Mouse (Mus musculus): ENCODE measurements at regions not wholly inside any gene's neighbourhood (a gene's known extent, or its start where the extent isn't known, plus 50 kb on each side); places are given as distances from the start of the nearest gene placed in this dataset.

- DNase-seq (ENCODE audit: low spot score) = no peak
- no peak for ATAC-seq (ENCODE audit: low FRiP score)
- WGBS = 78% methylated on average over 3 of the region's 3 CpGs
These were observed 89.4 kb downstream of the Gm10192 start for GRCm38 (mm10) chr4:97093576-97093975.

GRCm38 (mm10) chr4:97050735-97051134 is 132.2 kb downstream of the Gm10192 start:
- Histone ChIP-seq H3K4me1 (replicated peaks; ENCODE audit: control insufficient read depth, insufficient read depth, low read length) (no peaks in the 10 kb centered on the region), H3K27ac (ENCODE audit: low read depth, low read length) (no peak overlapping the region), H3K27me3 (ENCODE audit: control insufficient read depth, insufficient read depth, low read length) (no peaks in the 10 kb centered on the region), H3K4me2 (replicated peaks; ENCODE audit: low read depth, low read length) (no peak overlapping the region), H3K4me3 (ENCODE audit: low read depth, low read length) (no peak overlapping the region), H3K9me3 (ENCODE audit: control insufficient read depth, low read length) (no peaks in the 10 kb centered on the region), H3K36me3 (ENCODE audit: control insufficient read depth, insufficient read depth, low read length) (no peaks in the 10 kb centered on the region), H3K9ac (ENCODE audit: low read depth, low read length) (no peak overlapping the region)
- DNase-seq (ENCODE audit: low spot score) (no peak), ATAC-seq (ENCODE audit: low FRiP score) (no peak)
- 88% methylated on average over 6 of the region's 6 CpGs for WGBS

More at GRCm38 (mm10) chr4:97093576-97093975, 89.4 kb downstream of the Gm10192 start:
- no peak overlapping the region for H3K9ac ChIP-seq (ENCODE audit: low read depth, low read length)
- H3K9me3 ChIP-seq (ENCODE audit: control insufficient read depth, low read length) = no peaks in the 10 kb centered on the region
- H3K27ac ChIP-seq (ENCODE audit: low read depth, low read length) = no peak overlapping the region
- H3K4me2 ChIP-seq (replicated peaks; ENCODE audit: low read depth, low read length) = no peak overlapping the region
- no peaks in the 10 kb centered on the region for H3K27me3 ChIP-seq (ENCODE audit: control insufficient read depth, insufficient read depth, low read length)
- H3K36me3 ChIP-seq (ENCODE audit: control insufficient read depth, insufficient read depth, low read length) = no peaks in the 10 kb centered on the region
- H3K4me1 ChIP-seq (replicated peaks; ENCODE audit: control insufficient read depth, insufficient read depth, low read length) = no peaks in the 10 kb centered on the region
- H3K4me3 ChIP-seq (ENCODE audit: low read depth, low read length) = no peak overlapping the region

- Histone ChIP-seq H3K27me3 (ENCODE audit: control insufficient read depth, insufficient read depth, low read length) (no peaks in the 10 kb centered on the region), H3K9me3 (ENCODE audit: control insufficient read depth, low read length) (no peaks in the 10 kb centered on the region), H3K4me1 (replicated peaks; ENCODE audit: control insufficient read depth, insufficient read depth, low read length) (no peaks in the 10 kb centered on the region), H3K27ac (ENCODE audit: low read depth, low read length) (no peak overlapping the region), H3K4me3 (ENCODE audit: low read depth, low read length) (no peak overlapping the region), H3K4me2 (replicated peaks; ENCODE audit: low read depth, low read length) (no peak overlapping the region), H3K36me3 (ENCODE audit: control insufficient read depth, insufficient read depth, low read length) (no peaks in the 10 kb centered on the region), H3K9ac (ENCODE audit: low read depth, low read length) (no peak overlapping the region)
- WGBS = 73% methylated on average over 4 of the region's 4 CpGs
- ATAC-seq (ENCODE audit: low FRiP score) (no peak), DNase-seq (ENCODE audit: low spot score) (peak; percentile 4)
These were observed 133.8 kb downstream of the Gm10192 start for GRCm38 (mm10) chr4:97049045-97049674.

DNA sequence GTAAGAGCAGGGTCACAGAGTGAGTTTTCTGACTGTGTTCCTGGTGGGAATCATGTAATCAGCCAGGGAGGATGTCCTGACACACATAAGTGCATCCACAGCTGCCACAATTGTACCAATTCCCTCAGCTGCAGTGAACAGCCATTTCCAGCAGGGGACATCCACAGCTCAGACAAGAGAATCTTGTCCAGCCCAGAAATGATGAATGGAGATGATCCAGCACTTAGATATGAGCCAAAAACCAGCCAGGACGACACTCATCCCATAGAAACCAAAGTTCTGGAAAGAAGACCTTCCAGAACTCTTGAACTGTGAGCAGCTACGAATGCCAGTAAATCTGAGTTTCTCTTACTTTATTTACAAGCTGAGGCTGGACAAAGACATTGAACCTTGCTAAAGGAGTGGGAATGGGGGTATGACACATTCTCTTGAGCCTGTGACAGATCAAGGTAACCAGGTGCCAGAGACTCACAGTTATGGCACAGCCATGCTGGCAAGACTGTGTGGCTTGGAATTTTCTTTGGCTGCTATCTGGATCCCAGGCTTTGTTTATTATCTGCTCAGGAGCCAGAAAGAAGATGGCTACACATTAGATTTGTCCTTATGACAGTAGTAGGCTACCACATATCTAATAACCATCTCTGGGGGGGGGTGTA is 145.1 kb downstream of the Gm10192 start:
- Histone ChIP-seq H3K27me3 (ENCODE audit: control insufficient read depth, insufficient read depth, low read length) (no peaks in the 10 kb centered on the region), H3K9ac (ENCODE audit: low read depth, low read length) (no peak overlapping the region), H3K36me3 (ENCODE audit: control insufficient read depth, insufficient read depth, low read length) (no peaks in the 10 kb centered on the region), H3K9me3 (ENCODE audit: control insufficient read depth, low read length) (no peaks in the 10 kb centered on the region), H3K27ac (ENCODE audit: low read depth, low read length) (no peak overlapping the region), H3K4me1 (replicated peaks; ENCODE audit: control insufficient read depth, insufficient read depth, low read length) (no peaks in the 10 kb centered on the region), H3K4me2 (replicated peaks; ENCODE audit: low read depth, low read length) (no peak overlapping the region), H3K4me3 (ENCODE audit: low read depth, low read length) (no peak overlapping the region)
- ATAC-seq (ENCODE audit: low FRiP score) (peak; percentile 61), DNase-seq (ENCODE audit: low spot score) (peak; percentile 65)
- WGBS = 54% methylated on average over 2 of the region's 2 CpGs

- no peak overlapping the region for H3K4me3 ChIP-seq (ENCODE audit: low read depth, low read length)
- H3K9me3 ChIP-seq (ENCODE audit: control insufficient read depth, low read length) = no peaks in the 10 kb centered on the region
- no peak overlapping the region for H3K27ac ChIP-seq (ENCODE audit: low read depth, low read length)
- no peak overlapping the region for H3K9ac ChIP-seq (ENCODE audit: low read depth, low read length)
- H3K4me1 ChIP-seq (replicated peaks; ENCODE audit: control insufficient read depth, insufficient read depth, low read length) = no peaks in the 10 kb centered on the region
- ATAC-seq (ENCODE audit: low FRiP score) (no peak), DNase-seq (ENCODE audit: low spot score) (no peak)
- H3K36me3 ChIP-seq (ENCODE audit: control insufficient read depth, insufficient read depth, low read length) = no peaks in the 10 kb centered on the region
- no peaks in the 10 kb centered on the region for H3K27me3 ChIP-seq (ENCODE audit: control insufficient read depth, insufficient read depth, low read length)
- no peak overlapping the region for H3K4me2 ChIP-seq (replicated peaks; ENCODE audit: low read depth, low read length)
These were observed 154.0 kb downstream of the Gm10192 start for GRCm38 (mm10) chr4:97028938-97029337.

- ATAC-seq (ENCODE audit: low FRiP score) (no peak), DNase-seq (ENCODE audit: low spot score) (no peak)
- no peak overlapping the region for H3K4me2 ChIP-seq (replicated peaks; ENCODE audit: low read depth, low read length)
- no peak overlapping the region for H3K4me3 ChIP-seq (ENCODE audit: low read depth, low read length)
- no peaks in the 10 kb centered on the region for H3K36me3 ChIP-seq (ENCODE audit: control insufficient read depth, insufficient read depth, low read length)
- no peak overlapping the region for H3K27ac ChIP-seq (ENCODE audit: low read depth, low read length)
- H3K27me3 ChIP-seq (ENCODE audit: control insufficient read depth, insufficient read depth, low read length) = no peaks in the 10 kb centered on the region
- H3K9ac ChIP-seq (ENCODE audit: low read depth, low read length) = no peak overlapping the region
- H3K9me3 ChIP-seq (ENCODE audit: control insufficient read depth, low read length) = no peaks in the 10 kb centered on the region
- H3K4me1 ChIP-seq (replicated peaks; ENCODE audit: control insufficient read depth, insufficient read depth, low read length) = no peaks in the 10 kb centered on the region
- 76% methylated on average over 4 of the region's 4 CpGs for WGBS
These were observed 157.4 kb downstream of the Gm10192 start for GRCm38 (mm10) chr4:97025446-97026040.

GRCm38 (mm10) chr4:97001321-97001720 is 181.6 kb downstream of the Gm10192 start:
- H3K4me2 ChIP-seq (replicated peaks; ENCODE audit: low read depth, low read length) = no peak overlapping the region
- H3K27me3 ChIP-seq (ENCODE audit: control insufficient read depth, insufficient read depth, low read length) = no peaks in the 10 kb centered on the region
- DNase-seq (ENCODE audit: low spot score) (no peak), ATAC-seq (ENCODE audit: low FRiP score) (no peak)
- no peaks in the 10 kb centered on the region for H3K9me3 ChIP-seq (ENCODE audit: control insufficient read depth, low read length)
- H3K4me1 ChIP-seq (replicated peaks; ENCODE audit: control insufficient read depth, insufficient read depth, low read length) = no peaks in the 10 kb centered on the region
- H3K4me3 ChIP-seq (ENCODE audit: low read depth, low read length) = no peak overlapping the region
- no peak overlapping the region for H3K27ac ChIP-seq (ENCODE audit: low read depth, low read length)
- H3K36me3 ChIP-seq (ENCODE audit: control insufficient read depth, insufficient read depth, low read length) = no peaks in the 10 kb centered on the region
- no peak overlapping the region for H3K9ac ChIP-seq (ENCODE audit: low read depth, low read length)

DNA sequence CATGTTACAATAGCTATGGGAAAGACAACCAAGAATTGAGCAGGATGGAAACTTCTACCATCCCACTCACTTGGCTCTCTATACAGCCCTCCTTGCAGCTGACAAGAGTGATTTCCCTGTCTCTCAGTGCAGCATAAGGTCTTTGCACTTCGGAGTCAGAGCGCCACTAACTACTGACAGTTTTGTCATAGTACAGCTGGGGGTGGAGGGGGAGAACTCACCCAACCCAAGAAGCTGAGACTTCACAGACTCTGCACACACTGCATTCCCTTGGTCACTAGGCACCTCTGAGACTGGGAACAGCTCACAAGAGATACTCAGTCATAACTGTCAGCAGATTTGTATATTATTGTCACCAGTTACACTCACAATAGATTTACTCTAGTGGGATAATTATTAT is 195.3 kb upstream of the Gm12695 start:
- Histone ChIP-seq H3K4me1 (replicated peaks; ENCODE audit: control insufficient read depth, insufficient read depth, low read length) (no peaks in the 10 kb centered on the region), H3K27me3 (ENCODE audit: control insufficient read depth, insufficient read depth, low read length) (no peaks in the 10 kb centered on the region), H3K4me3 (ENCODE audit: low read depth, low read length) (no peak overlapping the region), H3K27ac (ENCODE audit: low read depth, low read length) (no peak overlapping the region), H3K36me3 (ENCODE audit: control insufficient read depth, insufficient read depth, low read length) (no peaks in the 10 kb centered on the region), H3K4me2 (replicated peaks; ENCODE audit: low read depth, low read length) (no peak overlapping the region), H3K9me3 (ENCODE audit: control insufficient read depth, low read length) (no peaks in the 10 kb centered on the region), H3K9ac (ENCODE audit: low read depth, low read length) (no peak overlapping the region)
- WGBS = 90% methylated on average over 2 of the region's 2 CpGs
- DNase-seq (ENCODE audit: low spot score) (no peak), ATAC-seq (ENCODE audit: low FRiP score) (no peak)

- ATAC-seq (ENCODE audit: low FRiP score) (no peak), DNase-seq (ENCODE audit: low spot score) (no peak)
- H3K27ac ChIP-seq (ENCODE audit: low read depth, low read length) = no peak overlapping the region
- 91% methylated on average over 3 of the region's 3 CpGs for WGBS
- no peaks in the 10 kb centered on the region for H3K9me3 ChIP-seq (ENCODE audit: control insufficient read depth, low read length)
- H3K4me2 ChIP-seq (replicated peaks; ENCODE audit: low read depth, low read length) = no peak overlapping the region
- no peaks in the 10 kb centered on the region for H3K36me3 ChIP-seq (ENCODE audit: control insufficient read depth, insufficient read depth, low read length)
- H3K27me3 ChIP-seq (ENCODE audit: control insufficient read depth, insufficient read depth, low read length) = no peaks in the 10 kb centered on the region
- H3K4me3 ChIP-seq (ENCODE audit: low read depth, low read length) = no peak overlapping the region
- no peaks in the 10 kb centered on the region for H3K4me1 ChIP-seq (replicated peaks; ENCODE audit: control insufficient read depth, insufficient read depth, low read length)
- H3K9ac ChIP-seq (ENCODE audit: low read depth, low read length) = no peak overlapping the region
These were observed 194.9 kb upstream of the Gm12695 start for GRCm38 (mm10) chr4:96979876-96980275.

Data from hindbrain, embryonic 11.5 days (tissue).